Mouse (Mus musculus): ENCODE measurements around the gene Gm6096. TPM values are rescaled to one million over a fixed set of nuclear protein-coding genes. Genes with fewer than 3 reads are reported as not detected.

The Gm6096 gene
- polyA plus RNA-seq, 1 experiment from 2014 or later: not detected

DNA sequence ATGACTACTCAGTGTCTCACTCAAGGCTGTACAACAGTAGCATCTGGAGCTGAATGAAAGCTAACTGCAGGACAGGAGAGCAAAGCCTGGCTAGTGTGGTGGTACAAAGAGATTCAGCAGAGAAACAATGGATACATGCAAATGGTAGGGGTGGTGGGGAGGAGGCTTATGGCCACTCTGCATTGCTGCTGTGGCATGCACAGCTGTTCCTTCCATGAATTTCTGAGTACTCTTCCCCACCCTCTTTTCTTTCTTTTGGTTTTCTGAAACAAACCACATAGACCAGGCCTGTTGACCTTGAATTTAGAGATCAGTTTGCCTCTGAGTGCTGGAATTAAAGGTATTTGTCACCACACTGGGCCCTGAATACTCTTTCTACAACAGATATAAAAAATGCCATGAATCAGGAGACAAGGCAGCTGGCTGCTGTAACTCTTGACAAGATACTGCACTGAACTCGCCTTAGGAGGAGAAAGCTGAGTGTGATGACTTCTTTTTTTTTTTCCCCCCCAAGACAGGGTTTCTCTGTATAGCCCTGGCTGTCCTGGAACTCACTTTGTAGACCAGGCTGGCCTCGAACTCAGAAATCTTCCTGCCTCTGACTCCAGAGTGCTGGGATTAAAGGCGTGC is 3.9 kb upstream of the Gm6096 start:
- H3K4me1 ChIP-seq: no peaks in the 10 kb centered on the region
- no peak for ATAC-seq (replicated peaks)
- WGBS: 93% methylated on average over 3 of the region's 3 CpGs
- no peaks in the 10 kb centered on the region for H3K9me3 ChIP-seq
- H3K27ac ChIP-seq (replicated peaks): no peak overlapping the region
- H3K4me2 ChIP-seq (replicated peaks): no peak overlapping the region
- H3K27me3 ChIP-seq: no peaks in the 10 kb centered on the region
- H3K9ac ChIP-seq (replicated peaks): no peak overlapping the region
- peaks cover 37% of the 10 kb centered on the region for H3K36me3 ChIP-seq
- no peak overlapping the region for H3K4me3 ChIP-seq

GRCm38 (mm10) chr7:34252030-34252429 is 1.2 kb downstream of the Gm6096 start:
- H3K27ac ChIP-seq (replicated peaks): peak overlapping the region; percentile 52
- no peak for ATAC-seq (replicated peaks)
- no peak overlapping the region for H3K9ac ChIP-seq (replicated peaks)
- 88% methylated on average over 2 of the region's 2 CpGs for WGBS
- peaks cover 37% of the 10 kb centered on the region for H3K36me3 ChIP-seq
- no peaks in the 10 kb centered on the region for H3K4me1 ChIP-seq
- no peak overlapping the region for H3K4me3 ChIP-seq
- H3K9me3 ChIP-seq: no peaks in the 10 kb centered on the region
- H3K27me3 ChIP-seq: no peaks in the 10 kb centered on the region
- no peak overlapping the region for H3K4me2 ChIP-seq (replicated peaks)

GRCm38 (mm10) chr7:34255137-34255536 is 4.3 kb downstream of the Gm6096 start:
- no peaks in the 10 kb centered on the region for H3K9me3 ChIP-seq
- no peak for ATAC-seq (replicated peaks)
- peaks cover 38% of the 10 kb centered on the region for H3K36me3 ChIP-seq
- no peak overlapping the region for H3K27ac ChIP-seq (replicated peaks)
- H3K9ac ChIP-seq (replicated peaks): no peak overlapping the region
- no peaks in the 10 kb centered on the region for H3K4me1 ChIP-seq
- 78% methylated on average over 3 of the region's 3 CpGs for WGBS
- no peak overlapping the region for H3K4me3 ChIP-seq
- no peak overlapping the region for H3K4me2 ChIP-seq (replicated peaks)
- H3K27me3 ChIP-seq: no peaks in the 10 kb centered on the region

- no peak overlapping the region for H3K4me2 ChIP-seq (replicated peaks)
- H3K9ac ChIP-seq (replicated peaks): no peak overlapping the region
- H3K36me3 ChIP-seq: peaks cover 38% of the 10 kb centered on the region
- no peak for ATAC-seq (replicated peaks)
- WGBS: 94% methylated on average over 1 of the region's 1 CpGs
- H3K4me3 ChIP-seq: no peak overlapping the region
- H3K4me1 ChIP-seq: no peaks in the 10 kb centered on the region
- no peaks in the 10 kb centered on the region for H3K9me3 ChIP-seq
- H3K27ac ChIP-seq (replicated peaks): no peak overlapping the region
- H3K27me3 ChIP-seq: no peaks in the 10 kb centered on the region
These were observed 5.1 kb downstream of the Gm6096 start for GRCm38 (mm10) chr7:34255916-34256315.

DNA sequence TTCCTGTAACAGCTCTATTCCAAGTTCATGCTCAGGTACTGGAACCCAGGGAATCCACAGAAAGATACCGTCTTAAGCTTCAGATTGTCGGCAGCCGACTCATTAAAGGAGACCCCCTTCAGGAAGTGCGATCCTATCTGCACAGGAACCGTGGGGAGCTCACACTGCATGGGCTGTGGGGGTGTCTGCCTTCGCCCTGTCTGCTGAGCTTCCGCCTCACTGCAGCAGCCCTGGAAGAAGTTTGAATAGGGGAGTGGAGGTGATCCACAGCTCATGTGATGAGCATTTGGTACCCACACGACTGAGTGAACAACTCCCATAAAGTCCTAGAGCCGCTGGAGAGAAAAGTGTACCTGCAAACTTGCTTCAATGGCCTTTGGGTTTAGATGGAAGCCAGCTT is 6.4 kb downstream of the Gm6096 start:
- Histone ChIP-seq H3K36me3 (peaks cover 47% of the 10 kb centered on the region), H3K4me1 (no peaks in the 10 kb centered on the region), H3K9me3 (no peaks in the 10 kb centered on the region), H3K27me3 (no peaks in the 10 kb centered on the region), H3K9ac (replicated peaks) (no peak overlapping the region), H3K27ac (replicated peaks) (no peak overlapping the region), H3K4me2 (replicated peaks) (no peak overlapping the region), H3K4me3 (no peak overlapping the region)
- 87% methylated on average over 9 of the region's 9 CpGs for WGBS
- no peak for ATAC-seq (replicated peaks)

DNA sequence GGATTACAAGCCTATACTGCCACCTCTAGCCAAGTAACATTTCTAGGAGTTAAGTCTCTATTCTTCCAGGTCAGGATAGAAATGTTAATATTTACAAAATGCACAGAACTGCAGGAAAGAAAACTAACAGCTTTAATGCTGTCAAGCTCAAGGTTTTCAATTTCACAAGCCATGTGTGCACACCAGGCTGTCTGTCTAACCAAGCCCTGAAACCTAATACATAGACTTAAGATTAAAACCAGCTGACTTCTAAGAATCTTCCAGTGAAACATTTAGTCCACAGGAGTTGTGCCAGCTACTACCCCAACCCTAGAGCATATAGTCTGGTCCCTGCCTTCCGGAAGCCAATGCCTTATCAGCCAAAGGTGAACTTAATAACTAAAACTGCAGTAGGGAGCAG is 7.6 kb downstream of the Gm6096 start:
- no peak overlapping the region for H3K9ac ChIP-seq (replicated peaks)
- no peaks in the 10 kb centered on the region for H3K4me1 ChIP-seq
- H3K27ac ChIP-seq (replicated peaks): no peak overlapping the region
- ATAC-seq (replicated peaks): no peak
- H3K9me3 ChIP-seq: no peaks in the 10 kb centered on the region
- H3K36me3 ChIP-seq: peaks cover 39% of the 10 kb centered on the region
- no peak overlapping the region for H3K4me3 ChIP-seq
- H3K27me3 ChIP-seq: no peaks in the 10 kb centered on the region
- WGBS: 89% methylated on average over 1 of the region's 1 CpGs
- no peak overlapping the region for H3K4me2 ChIP-seq (replicated peaks)

DNA sequence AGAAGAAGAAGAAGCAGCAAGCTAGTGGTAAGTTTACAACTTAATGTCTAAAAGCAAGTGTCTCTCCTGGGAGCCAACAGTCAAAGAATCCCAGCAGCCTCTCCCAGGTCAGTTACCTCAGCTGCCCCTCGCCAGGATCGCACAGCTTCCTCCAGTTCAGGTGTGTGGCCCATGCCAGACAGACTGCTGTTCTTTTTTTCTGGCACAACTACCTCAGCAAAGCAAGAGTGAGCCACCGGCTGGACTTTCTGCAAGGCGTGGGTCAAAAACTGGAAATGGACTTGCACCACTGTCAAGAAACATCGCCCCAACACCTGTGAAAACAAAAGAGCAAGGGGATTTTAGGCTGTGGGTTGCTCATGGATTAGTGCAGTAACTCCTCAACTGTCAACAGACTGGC is 12.6 kb downstream of the Gm6096 start:
- H3K9me3 ChIP-seq: no peaks in the 10 kb centered on the region
- no peak overlapping the region for H3K9ac ChIP-seq (replicated peaks)
- no peak overlapping the region for H3K4me2 ChIP-seq (replicated peaks)
- no peak for ATAC-seq (replicated peaks)
- H3K27me3 ChIP-seq: no peaks in the 10 kb centered on the region
- H3K4me1 ChIP-seq: no peaks in the 10 kb centered on the region
- 87% methylated on average over 5 of the region's 5 CpGs for WGBS
- H3K27ac ChIP-seq (replicated peaks): no peak overlapping the region
- peaks cover 10% of the 10 kb centered on the region for H3K36me3 ChIP-seq
- H3K4me3 ChIP-seq: no peak overlapping the region

GRCm38 (mm10) chr7:34265876-34266346 is 15.1 kb downstream of the Gm6096 start:
- WGBS: 63% methylated on average over 5 of the region's 5 CpGs
- Histone ChIP-seq H3K36me3 (peaks cover 10% of the 10 kb centered on the region), H3K27ac (replicated peaks) (no peak overlapping the region), H3K4me3 (no peak overlapping the region), H3K9me3 (no peaks in the 10 kb centered on the region), H3K4me2 (replicated peaks) (no peak overlapping the region), H3K27me3 (no peaks in the 10 kb centered on the region), H3K4me1 (peaks cover 2% of the 10 kb centered on the region; the same call in 1 of the 2 replicates), H3K9ac (replicated peaks) (no peak overlapping the region)
- ATAC-seq (replicated peaks): no peak

- H3K9ac ChIP-seq (replicated peaks): no peak overlapping the region
- ATAC-seq (replicated peaks): no peak
- H3K4me3 ChIP-seq: no peak overlapping the region
- peaks cover 2% of the 10 kb centered on the region; the same call in 1 of the 2 replicates for H3K4me1 ChIP-seq
- peaks cover 10% of the 10 kb centered on the region for H3K36me3 ChIP-seq
- no peak overlapping the region for H3K27ac ChIP-seq (replicated peaks)
- H3K4me2 ChIP-seq (replicated peaks): no peak overlapping the region
- H3K9me3 ChIP-seq: no peaks in the 10 kb centered on the region
- H3K27me3 ChIP-seq: no peaks in the 10 kb centered on the region
These were observed 15.6 kb downstream of the Gm6096 start for GRCm38 (mm10) chr7:34266421-34266820.

GRCm38 (mm10) chr7:34268463-34268862 is 17.6 kb downstream of the Gm6096 start:
- Histone ChIP-seq H3K27me3 (no peaks in the 10 kb centered on the region), H3K27ac (replicated peaks) (no peak overlapping the region), H3K4me1 (peaks cover 2% of the 10 kb centered on the region; the same call in 1 of the 2 replicates), H3K9me3 (no peaks in the 10 kb centered on the region), H3K4me2 (replicated peaks) (no peak overlapping the region), H3K4me3 (no peak overlapping the region), H3K9ac (replicated peaks) (no peak overlapping the region), H3K36me3 (no peaks in the 10 kb centered on the region)
- 47% methylated on average over 1 of the region's 1 CpGs for WGBS
- ATAC-seq (replicated peaks): no peak

DNA sequence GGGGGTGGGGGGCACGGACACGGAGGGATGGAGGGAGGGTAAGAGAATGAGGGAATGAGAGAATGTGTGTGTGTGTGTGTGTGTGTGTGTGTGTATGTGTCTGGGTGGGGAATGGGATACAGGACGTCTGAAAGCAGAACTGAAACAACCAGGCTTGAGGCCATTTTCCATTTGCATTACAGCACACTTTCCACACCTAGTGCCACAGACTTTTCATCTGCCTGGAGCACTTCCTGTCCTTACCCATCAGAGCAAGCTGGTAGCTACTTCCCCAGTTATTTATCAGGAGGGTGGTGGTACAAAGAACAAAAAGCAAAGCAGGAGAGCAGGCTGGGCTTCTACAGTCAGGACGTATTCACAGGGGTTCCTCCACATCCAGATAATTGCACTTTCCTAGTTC is 21.6 kb downstream of the Gm6096 start:
- H3K9ac ChIP-seq (replicated peaks): no peak overlapping the region
- no peak for ATAC-seq (replicated peaks)
- H3K36me3 ChIP-seq: peaks cover 3% of the 10 kb centered on the region
- H3K9me3 ChIP-seq: no peaks in the 10 kb centered on the region
- no peaks in the 10 kb centered on the region for H3K27me3 ChIP-seq
- WGBS: 79% methylated on average over 4 of the region's 4 CpGs
- H3K4me2 ChIP-seq (replicated peaks): no peak overlapping the region
- no peak overlapping the region for H3K27ac ChIP-seq (replicated peaks)
- no peak overlapping the region for H3K4me3 ChIP-seq
- H3K4me1 ChIP-seq: peaks cover 2% of the 10 kb centered on the region; the same call in 1 of the 2 replicates

DNA sequence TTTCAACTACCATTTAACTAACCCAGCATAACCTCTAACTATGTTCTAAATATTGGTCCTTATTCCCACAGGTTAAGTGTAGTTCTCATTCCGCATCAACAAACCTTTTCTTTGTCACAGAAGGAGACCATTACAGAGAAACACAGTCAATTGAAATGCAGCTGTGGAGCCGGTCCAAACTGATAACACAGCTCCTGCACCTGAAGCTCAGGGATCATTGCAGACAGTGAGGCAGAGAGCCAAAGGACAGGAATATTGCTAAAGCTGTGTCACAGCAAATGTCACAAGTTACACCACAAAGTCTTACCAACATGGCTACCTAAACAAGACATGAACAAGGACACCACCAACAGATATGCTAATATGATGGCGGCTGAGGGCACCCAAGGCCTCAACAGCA is 25.2 kb downstream of the Gm6096 start:
- H3K36me3 ChIP-seq: peaks cover 3% of the 10 kb centered on the region
- no peak overlapping the region for H3K27ac ChIP-seq (replicated peaks)
- H3K9me3 ChIP-seq: no peaks in the 10 kb centered on the region
- H3K9ac ChIP-seq (replicated peaks): no peak overlapping the region
- WGBS: 83% methylated on average over 3 of the region's 3 CpGs
- ATAC-seq (replicated peaks): no peak
- no peak overlapping the region for H3K4me3 ChIP-seq
- H3K4me2 ChIP-seq (replicated peaks): no peak overlapping the region
- H3K27me3 ChIP-seq: no peaks in the 10 kb centered on the region
- H3K4me1 ChIP-seq: no peaks in the 10 kb centered on the region

DNA sequence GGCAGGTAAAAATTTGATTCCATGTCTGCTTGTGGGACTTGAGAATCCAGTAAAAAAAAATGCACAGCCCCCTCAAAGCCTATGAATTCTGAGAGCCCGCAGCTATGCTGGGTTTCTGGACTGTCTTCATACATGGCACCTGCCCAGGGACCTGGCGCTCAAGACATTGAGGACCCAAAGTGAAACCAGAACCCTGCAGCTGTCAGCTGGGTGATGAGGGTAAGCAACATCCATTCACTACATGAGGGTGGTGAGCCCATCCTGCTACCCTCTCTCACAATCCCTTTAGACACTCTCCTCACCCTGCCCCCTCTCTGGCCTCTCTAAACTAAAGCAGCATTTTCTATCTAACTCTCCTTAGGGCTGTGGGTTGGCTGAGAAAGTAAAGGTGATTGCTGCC is 26.8 kb downstream of the Gm6096 start:
- 92% methylated on average over 2 of the region's 2 CpGs for WGBS
- no peak overlapping the region for H3K4me3 ChIP-seq
- no peak overlapping the region for H3K27ac ChIP-seq (replicated peaks)
- no peak overlapping the region for H3K4me2 ChIP-seq (replicated peaks)
- no peak for ATAC-seq (replicated peaks)
- H3K9me3 ChIP-seq: no peaks in the 10 kb centered on the region
- H3K36me3 ChIP-seq: peaks cover 3% of the 10 kb centered on the region
- no peaks in the 10 kb centered on the region for H3K27me3 ChIP-seq
- no peaks in the 10 kb centered on the region for H3K4me1 ChIP-seq
- no peak overlapping the region for H3K9ac ChIP-seq (replicated peaks)

All from forebrain, embryonic 15.5 days (tissue).